Mouse (Mus musculus): ENCODE results near the gene C130050O18Rik.

- TF ChIP-seq CTCF (IDR thresholded peaks at IDR 0.05) (peak; percentile 54), EP300 (IDR thresholded peaks at IDR 0.05; ENCODE audit: insufficient read depth, low read depth, low read length) (no peak), POLR2A (IDR thresholded peaks at IDR 0.05; ENCODE audit: insufficient read depth, low read depth, low read length) (no peak)
Measured at GRCm38 (mm10) chr5:139445258-139445657, 40.2 kb downstream of the C130050O18Rik start.

All from heart, adult 2 months (tissue).